Mouse (Mus musculus): ENCODE measurements around the gene H2-Q4. TPM values are rescaled to one million over a fixed set of nuclear protein-coding genes. Genes with fewer than 3 reads are reported as not detected.
"Not testable (repeated sequence)": the region's sequence is repeated elsewhere in the genome, so short reads cannot be mapped to it uniquely, and the experiment has no call there.

The H2-Q4 gene
- polyA plus RNA-seq, 1 experiment from 2014 or later = 1.5 TPM

DNA sequence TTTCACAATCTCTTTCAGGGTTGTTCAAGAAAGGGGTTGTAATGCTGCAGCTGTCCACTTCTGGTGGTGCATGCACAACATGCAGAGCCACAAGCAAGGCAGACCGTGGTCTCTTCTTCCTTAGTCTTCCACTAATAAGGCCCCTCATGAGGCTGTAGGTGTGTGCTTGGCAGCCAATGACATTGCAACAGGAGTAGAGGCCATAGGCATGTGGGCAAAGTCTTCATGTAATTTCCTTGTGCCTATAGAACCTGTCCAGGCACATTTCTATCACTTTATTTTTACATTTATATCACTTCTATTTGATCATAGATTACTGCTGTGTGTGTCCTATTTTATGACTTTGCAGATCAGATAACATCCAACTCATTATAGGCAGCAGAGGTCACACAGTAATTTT, 33.6 kb downstream of the H2-Q4 start:
- not testable (repeated sequence) for H3K9me3 ChIP-seq (ENCODE audit: control insufficient read depth, low read length); DNase-seq (ENCODE audit: low spot score); H3K9ac ChIP-seq (ENCODE audit: low read depth, low read length); H3K36me3 ChIP-seq (ENCODE audit: control insufficient read depth, insufficient read depth, low read length); H3K4me1 ChIP-seq (replicated peaks; ENCODE audit: control insufficient read depth, insufficient read depth, low read length); H3K4me3 ChIP-seq (ENCODE audit: low read depth, low read length); H3K27me3 ChIP-seq (ENCODE audit: control insufficient read depth, insufficient read depth, low read length); H3K4me2 ChIP-seq (replicated peaks; ENCODE audit: low read depth, low read length); H3K27ac ChIP-seq (ENCODE audit: low read depth, low read length); ATAC-seq (ENCODE audit: low FRiP score)
- no CpG with 5 or more reads among the region's 1 CpGs for WGBS

- not testable (repeated sequence) for H3K36me3 ChIP-seq (ENCODE audit: control insufficient read depth, insufficient read depth, low read length); H3K27ac ChIP-seq (ENCODE audit: low read depth, low read length); H3K9me3 ChIP-seq (ENCODE audit: control insufficient read depth, low read length); H3K4me3 ChIP-seq (ENCODE audit: low read depth, low read length); H3K4me1 ChIP-seq (replicated peaks; ENCODE audit: control insufficient read depth, insufficient read depth, low read length); H3K4me2 ChIP-seq (replicated peaks; ENCODE audit: low read depth, low read length); DNase-seq (ENCODE audit: low spot score); ATAC-seq (ENCODE audit: low FRiP score); H3K9ac ChIP-seq (ENCODE audit: low read depth, low read length); H3K27me3 ChIP-seq (ENCODE audit: control insufficient read depth, insufficient read depth, low read length)
- 69% methylated on average over 3 of the region's 10 CpGs for WGBS
These were observed 36.1 kb downstream of the H2-Q4 start for GRCm38 (mm10) chr17:35415273-35416129.

GRCm38 (mm10) chr17:35418772-35419171, 39.4 kb downstream of the H2-Q4 start:
- DNase-seq (ENCODE audit: low spot score) = no peak

GRCm38 (mm10) chr17:35419564-35419963, 40.1 kb downstream of the H2-Q4 start:
- not testable (repeated sequence) for DNase-seq (ENCODE audit: low spot score); ATAC-seq (ENCODE audit: low FRiP score); H3K4me2 ChIP-seq (replicated peaks; ENCODE audit: low read depth, low read length); H3K9ac ChIP-seq (ENCODE audit: low read depth, low read length); H3K4me1 ChIP-seq (replicated peaks; ENCODE audit: control insufficient read depth, insufficient read depth, low read length); H3K36me3 ChIP-seq (ENCODE audit: control insufficient read depth, insufficient read depth, low read length); H3K27me3 ChIP-seq (ENCODE audit: control insufficient read depth, insufficient read depth, low read length); H3K4me3 ChIP-seq (ENCODE audit: low read depth, low read length); H3K9me3 ChIP-seq (ENCODE audit: control insufficient read depth, low read length); H3K27ac ChIP-seq (ENCODE audit: low read depth, low read length)
- 78% methylated on average over 4 of the region's 4 CpGs for WGBS

More at GRCm38 (mm10) chr17:35418772-35419171, 39.4 kb downstream of the H2-Q4 start:
- Histone ChIP-seq H3K36me3 (ENCODE audit: control insufficient read depth, insufficient read depth, low read length) (no peaks in the 10 kb centered on the region), H3K9me3 (ENCODE audit: control insufficient read depth, low read length) (no peaks in the 10 kb centered on the region), H3K27ac (ENCODE audit: low read depth, low read length) (no peak overlapping the region), H3K27me3 (ENCODE audit: control insufficient read depth, insufficient read depth, low read length) (no peaks in the 10 kb centered on the region), H3K4me1 (replicated peaks; ENCODE audit: control insufficient read depth, insufficient read depth, low read length) (no peaks in the 10 kb centered on the region), H3K4me3 (ENCODE audit: low read depth, low read length) (no peak overlapping the region), H3K4me2 (replicated peaks; ENCODE audit: low read depth, low read length) (no peak overlapping the region), H3K9ac (ENCODE audit: low read depth, low read length) (no peak overlapping the region)
- ATAC-seq (ENCODE audit: low FRiP score) = no peak
- 76% methylated on average over 7 of the region's 7 CpGs for WGBS

DNA sequence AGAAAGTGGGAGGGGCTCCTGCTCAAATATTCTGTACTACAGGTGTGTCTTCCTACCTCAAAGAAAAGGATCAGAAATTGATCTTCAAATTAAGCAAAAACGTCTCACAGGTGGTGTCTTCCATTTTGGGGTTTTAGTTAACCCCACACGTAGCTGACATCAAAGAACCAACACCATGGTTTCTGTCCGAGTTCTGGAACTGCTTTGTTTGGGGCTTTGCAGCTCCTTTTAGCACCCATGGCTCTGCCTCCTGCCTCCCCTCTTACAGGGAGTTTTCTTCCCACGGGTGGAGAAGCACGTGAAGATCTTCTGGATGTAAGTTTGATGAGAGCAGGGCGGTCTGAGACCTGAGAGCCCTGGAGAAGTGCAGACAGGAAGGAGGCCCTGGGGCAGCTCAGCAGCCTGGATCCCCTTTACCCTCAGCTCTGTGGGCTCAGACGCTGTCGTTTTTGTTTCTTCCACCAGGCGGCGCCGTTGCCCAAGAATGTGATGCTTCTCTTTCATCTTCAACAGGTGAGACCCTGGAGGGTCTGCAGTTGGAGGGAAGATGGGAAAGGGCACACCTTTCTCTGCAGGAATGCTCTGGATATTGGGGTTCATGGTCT, 40.9 kb downstream of the H2-Q4 start:
- H3K4me2 ChIP-seq (replicated peaks; ENCODE audit: low read depth, low read length); ATAC-seq (ENCODE audit: low FRiP score); H3K4me1 ChIP-seq (replicated peaks; ENCODE audit: control insufficient read depth, insufficient read depth, low read length); H3K27ac ChIP-seq (ENCODE audit: low read depth, low read length); H3K9ac ChIP-seq (ENCODE audit: low read depth, low read length); H3K36me3 ChIP-seq (ENCODE audit: control insufficient read depth, insufficient read depth, low read length); H3K9me3 ChIP-seq (ENCODE audit: control insufficient read depth, low read length); H3K27me3 ChIP-seq (ENCODE audit: control insufficient read depth, insufficient read depth, low read length); H3K4me3 ChIP-seq (ENCODE audit: low read depth, low read length): not testable (repeated sequence)
- WGBS = 17% methylated on average over 11 of the region's 11 CpGs
- peak; percentile 83 for DNase-seq (ENCODE audit: low spot score)

- not testable (repeated sequence) for H3K27ac ChIP-seq (ENCODE audit: low read depth, low read length); H3K4me2 ChIP-seq (replicated peaks; ENCODE audit: low read depth, low read length); H3K4me1 ChIP-seq (replicated peaks; ENCODE audit: control insufficient read depth, insufficient read depth, low read length); DNase-seq (ENCODE audit: low spot score); H3K4me3 ChIP-seq (ENCODE audit: low read depth, low read length); H3K27me3 ChIP-seq (ENCODE audit: control insufficient read depth, insufficient read depth, low read length); H3K36me3 ChIP-seq (ENCODE audit: control insufficient read depth, insufficient read depth, low read length); H3K9me3 ChIP-seq (ENCODE audit: control insufficient read depth, low read length); ATAC-seq (ENCODE audit: low FRiP score); H3K9ac ChIP-seq (ENCODE audit: low read depth, low read length)
- 92% methylated on average over 4 of the region's 4 CpGs for WGBS
These were observed 41.9 kb downstream of the H2-Q4 start for GRCm38 (mm10) chr17:35421331-35421730.

GRCm38 (mm10) chr17:35422360-35422759, 42.9 kb downstream of the H2-Q4 start:
- DNase-seq (ENCODE audit: low spot score); H3K4me1 ChIP-seq (replicated peaks; ENCODE audit: control insufficient read depth, insufficient read depth, low read length): not testable (repeated sequence)

GRCm38 (mm10) chr17:35423131-35423810, 43.9 kb downstream of the H2-Q4 start:
- not testable (repeated sequence) for ATAC-seq (ENCODE audit: low FRiP score); H3K27ac ChIP-seq (ENCODE audit: low read depth, low read length); H3K9ac ChIP-seq (ENCODE audit: low read depth, low read length); H3K36me3 ChIP-seq (ENCODE audit: control insufficient read depth, insufficient read depth, low read length); DNase-seq (ENCODE audit: low spot score); H3K4me2 ChIP-seq (replicated peaks; ENCODE audit: low read depth, low read length); H3K27me3 ChIP-seq (ENCODE audit: control insufficient read depth, insufficient read depth, low read length); H3K4me3 ChIP-seq (ENCODE audit: low read depth, low read length); H3K4me1 ChIP-seq (replicated peaks; ENCODE audit: control insufficient read depth, insufficient read depth, low read length); H3K9me3 ChIP-seq (ENCODE audit: control insufficient read depth, low read length)
- 77% methylated on average over 3 of the region's 3 CpGs for WGBS

More at GRCm38 (mm10) chr17:35422360-35422759, 42.9 kb downstream of the H2-Q4 start:
- not testable (repeated sequence) for H3K27ac ChIP-seq (ENCODE audit: low read depth, low read length); ATAC-seq (ENCODE audit: low FRiP score); H3K36me3 ChIP-seq (ENCODE audit: control insufficient read depth, insufficient read depth, low read length); H3K4me3 ChIP-seq (ENCODE audit: low read depth, low read length); H3K9me3 ChIP-seq (ENCODE audit: control insufficient read depth, low read length); H3K9ac ChIP-seq (ENCODE audit: low read depth, low read length); H3K27me3 ChIP-seq (ENCODE audit: control insufficient read depth, insufficient read depth, low read length); H3K4me2 ChIP-seq (replicated peaks; ENCODE audit: low read depth, low read length)
- 89% methylated on average over 5 of the region's 5 CpGs for WGBS
